Mouse (Mus musculus) R1 (cell line): ENCODE data around the gene 4921509C19Rik.
"Not testable (repeated sequence)": the region's sequence is repeated elsewhere in the genome, so short reads cannot be mapped to it uniquely, and the experiment has no call there.

Source experiments
- DNase-seq: peaks from one replicate; pipeline ENCODE4 v3.0.0-alpha.2; 2018; ENCODE audit warnings: low read depth, low spot score

4921509C19Rik gene

GRCm38 (mm10) chr2:151476053-151476452 is at the start of gene 4921509C19Rik:
TSS of gene 4921509C19Rik (minus strand) at chr2:151476153.
- not testable (repeated sequence) for DNase-seq

- no peak for DNase-seq
These were observed 49.6 kb upstream of the 4921509C19Rik start for GRCm38 (mm10) chr2:151525520-151525919.

GRCm38 (mm10) chr2:151524324-151525041 is 48.5 kb upstream of the 4921509C19Rik start:
- no peak for DNase-seq

- no peak for DNase-seq
These were observed 43.0 kb upstream of the 4921509C19Rik start for GRCm38 (mm10) chr2:151519000-151519399.

- no peak for DNase-seq
These were observed 37.8 kb upstream of the 4921509C19Rik start for GRCm38 (mm10) chr2:151513525-151514285.

- no peak for DNase-seq
These were observed 36.2 kb upstream of the 4921509C19Rik start for GRCm38 (mm10) chr2:151512199-151512598.

GRCm38 (mm10) chr2:151504226-151504625 is 28.3 kb upstream of the 4921509C19Rik start:
- DNase-seq, result peak; percentile 30

GRCm38 (mm10) chr2:151500442-151501007 is 24.6 kb upstream of the 4921509C19Rik start:
- DNase-seq, result no peak

- DNase-seq, result peak; percentile 85
These were observed 22.4 kb upstream of the 4921509C19Rik start for GRCm38 (mm10) chr2:151498358-151498757.

GRCm38 (mm10) chr2:151494035-151494803 is 18.3 kb upstream of the 4921509C19Rik start, which contains the start of gene Nsfl1c:
TSS of gene Nsfl1c (plus strand) at chr2:151494182.
- DNase-seq, result peak; percentile 95

GRCm38 (mm10) chr2:151486496-151486895 is 10.5 kb upstream of the 4921509C19Rik start:
- DNase-seq, result no peak

GRCm38 (mm10) chr2:151434971-151435370 is 41.0 kb downstream of the 4921509C19Rik start:
- not testable (repeated sequence) for DNase-seq

GRCm38 (mm10) chr2:151434203-151434602 is 41.8 kb downstream of the 4921509C19Rik start:
- DNase-seq, result peak; percentile 28
